11 mouse cellular contexts compared by ENCODE assay signal in the genomic region with DNA sequence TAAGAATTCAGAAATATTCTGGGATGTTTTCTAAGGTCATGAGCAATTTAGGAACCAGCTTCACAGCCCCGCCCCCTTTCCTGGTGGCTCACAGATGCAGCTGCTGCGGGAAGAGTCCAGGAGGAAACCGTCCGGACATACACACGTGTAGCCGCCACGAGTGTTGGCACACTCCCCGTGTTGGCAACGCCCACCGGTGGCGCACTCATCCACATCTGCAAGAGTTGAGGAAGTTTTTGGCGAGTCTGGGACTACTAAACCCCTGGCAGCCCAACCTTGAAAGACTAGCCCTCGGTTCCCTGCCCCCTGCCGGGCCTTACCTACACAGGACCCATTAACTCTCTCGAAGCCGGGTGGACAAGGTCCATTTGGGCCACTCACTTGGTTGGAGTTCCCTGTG. TPM values are rescaled to one million over a fixed set of nuclear protein-coding genes. Genes with fewer than 3 reads are reported as not detected.
A peak's percentile ranks its signal among the peaks of the same experiment; 100 is the strongest.
DNase-seq lines count a peak whose midpoint lies in the region; ATAC-seq lines count a peak whose summit lies in the region.
"Had no signal": no experiment of that assay in that cellular context is flagged by ENCODE, and none has a peak within 500 bp of the region (broad histone marks: within the 10 kb centered on the region; RNA-seq: fewer than 3 reads in every experiment).

No protein-coding gene starts in this region.

- ATAC-seq in kidney, embryonic 15.5 days (replicated peaks; ENCODE audit: low FRiP score): no peak

- WGBS in kidney, embryonic 15.5 days: 29% methylated on average over 16 of the region's 16 CpGs

- no peak overlapping the region for H3K4me2 ChIP-seq in kidney, embryonic 15.5 days

- DNase-seq in kidney, adult 11 months: peak; percentile 71
- peak; percentile 72 for DNase-seq in heart, postnatal 25 days (ENCODE audit: low spot score)
- peak; percentile 67 for DNase-seq in lung, postnatal 36 days
- DNase-seq in adrenal gland, postnatal 25 days: no peak
- no peak for DNase-seq in adrenal gland, adult 2 months

- H3K27ac ChIP-seq in kidney, embryonic 15.5 days: no peak overlapping the region
- peak overlapping the region; percentile 32 for H3K27ac ChIP-seq in brown adipose tissue, adult 24 weeks (replicated peaks; ENCODE audit: low read depth, low read length)
- H3K27ac ChIP-seq: embryonic facial prominence, embryonic 12.5 days had no signal

- H3K27me3 ChIP-seq in kidney, embryonic 15.5 days: peaks cover 93% of the 10 kb centered on the region

- H3K9ac ChIP-seq in kidney, embryonic 15.5 days: no peak overlapping the region

- no peaks in the 10 kb centered on the region; the same call in 1 of the 2 replicates for H3K36me3 ChIP-seq in kidney, embryonic 15.5 days
- H3K36me3 ChIP-seq: embryonic facial prominence, embryonic 12.5 days had no signal

- H3K9me3 ChIP-seq in kidney, embryonic 15.5 days (replicated peaks): no peaks in the 10 kb centered on the region
- H3K9me3 ChIP-seq: embryonic facial prominence, embryonic 12.5 days had no signal

- H3K4me3 ChIP-seq in kidney, embryonic 15.5 days (replicated peaks): no peak overlapping the region
- H3K4me3 ChIP-seq in brown adipose tissue, adult 24 weeks (ENCODE audit: insufficient read depth, low read depth, low read length): no peak overlapping the region
- H3K4me3 ChIP-seq: myocyte had no signal

- intact Hi-C loops in heart, postnatal 25 days (cut with DNase I): loop anchor here (2.0 to 5.0 kb wide), 2 partner anchors 26 to 36 kb away; no protein-coding TSS in a partner anchor

- peaks cover 71% of the 10 kb centered on the region for H3K4me1 ChIP-seq in kidney, embryonic 15.5 days
- H3K4me1 ChIP-seq in brown adipose tissue, adult 24 weeks (ENCODE audit: control insufficient read depth, insufficient read depth, insufficient read length, low read length): peaks cover 24% of the 10 kb centered on the region

RNA-seq across cellular contexts. Expression of a gene that starts 8.8 kb away (rescaled TPM):
- 31.0 and 41.7 TPM in 2 replicates for polyA plus RNA-seq in kidney, embryonic 15.5 days (2015; fragmentation: Nextera tagmentation; extraction: Ambion mirVana)
- 22.8 and 25.9 TPM in 2 replicates for polyA plus RNA-seq in brown adipose tissue, adult 24 weeks (2012; ENCODE audit: insufficient read depth, insufficient read length, missing spikeins)
- 100 to 1,000 TPM; 210 to 247 TPM for total RNA-seq in heart, postnatal 25 days (2021)
- total RNA-seq in adrenal gland, postnatal 25 days (2021): 62.9 and 66.6 TPM in 2 replicates
- total RNA-seq in adrenal gland, adult 2 months (2021): 10 to 100 TPM; 70.3 to 94.7 TPM
- 253 and 263 TPM in 2 replicates for polyA plus RNA-seq in adrenal gland, adult 2 months (2012; rRNA removed)

RNA-seq across cellular contexts. Expression of a gene that starts 27.2 kb away (rescaled TPM):
- polyA plus RNA-seq in kidney, embryonic 15.5 days (2015; fragmentation: Nextera tagmentation; extraction: Ambion mirVana): 43.6 and 53.1 TPM in 2 replicates
- 11.6 TPM in 2 replicates for polyA plus RNA-seq in brown adipose tissue, adult 24 weeks (2012; ENCODE audit: insufficient read depth, insufficient read length, missing spikeins)
- 1 to 10 TPM; 6.4 to 8.2 TPM for total RNA-seq in heart, postnatal 25 days (2021)
- total RNA-seq in adrenal gland, postnatal 25 days (2021): 23.3 and 28.6 TPM in 2 replicates
- total RNA-seq in adrenal gland, adult 2 months (2021): 10 to 100 TPM; 11.3 to 22.5 TPM
- polyA plus RNA-seq in adrenal gland, adult 2 months (2012; rRNA removed): 60.8 and 74.5 TPM in 2 replicates

RNA-seq across cellular contexts. Expression of a gene that starts 28.6 kb away (rescaled TPM):
- 1.9 TPM in 1 of 2 replicates, not detected in the other for polyA plus RNA-seq in kidney, embryonic 15.5 days (2015; fragmentation: Nextera tagmentation; extraction: Ambion mirVana)
- polyA plus RNA-seq in brown adipose tissue, adult 24 weeks (2012; ENCODE audit: insufficient read depth, insufficient read length, missing spikeins): 3.5 TPM in 1 of 2 replicates, not detected in the other
- total RNA-seq in heart, postnatal 25 days (2021): not detected
- 0.91 TPM in 1 of 2 replicates, not detected in the other for total RNA-seq in adrenal gland, postnatal 25 days (2021)
- total RNA-seq in adrenal gland, adult 2 months (2021): 1 to 10 TPM in 1 of 2 experiments, not detected in 1; 6.3 TPM
- 0.28 TPM in 2 replicates for polyA plus RNA-seq in adrenal gland, adult 2 months (2012; rRNA removed)
- total RNA-seq: gastrocnemius, postnatal 4 days; left cerebral cortex, postnatal 14 days had no signal

Comparison
In these comparisons a context has a peak if more than half of its experiments do, and no peak if none do; other contexts are left out.
1. DNase-seq: peak in kidney, adult 11 months (single experiment), heart, postnatal 25 days (single experiment) and lung, postnatal 36 days (single experiment); none in adrenal gland, postnatal 25 days (single experiment) and adrenal gland, adult 2 months (single experiment).